In genomic region chr13:54629128-54629527, GRCm38 (mm10) we compare ENCODE assay signal across 16 mouse cellular contexts. TPM values are rescaled to one million over a fixed set of nuclear protein-coding genes. Genes with fewer than 3 reads are reported as not detected.
DNase-seq lines count a peak whose midpoint lies in the region; ATAC-seq and TF ChIP-seq lines count a peak whose summit lies in the region.
"Had no signal": no experiment of that assay in that cellular context is flagged by ENCODE, and none has a peak within 500 bp of the region (broad histone marks: within the 10 kb centered on the region; RNA-seq: fewer than 3 reads in every experiment).

No protein-coding gene starts in this region.

- H3K27ac ChIP-seq in embryonic facial prominence, embryonic 14.5 days (replicated peaks; ENCODE audit: low read depth, low read length): no peak overlapping the region
- H3K27ac ChIP-seq in embryonic facial prominence, embryonic 10.5 days (replicated peaks): no peak overlapping the region
- H3K27ac ChIP-seq in lung, postnatal 0 days (ENCODE audit: low read length): peak overlapping the region; percentile 6; the same call in 1 of the 2 replicates
- no peak overlapping the region for H3K27ac ChIP-seq in layer of hippocampus, adult 2 months
- H3K27ac ChIP-seq: hindbrain, embryonic 12.5 days; neural tube, embryonic 13.5 days had no signal

- H3K9ac ChIP-seq in embryonic facial prominence, embryonic 14.5 days (ENCODE audit: low read depth, low read length): no peak overlapping the region
- H3K9ac ChIP-seq in lung, postnatal 0 days (replicated peaks; ENCODE audit: low read depth): no peak overlapping the region
- H3K9ac ChIP-seq: hindbrain, embryonic 12.5 days had no signal

- WGBS in embryonic facial prominence, embryonic 14.5 days: 79% methylated on average over 4 of the region's 4 CpGs
- WGBS in embryonic facial prominence, embryonic 10.5 days: 90% methylated on average over 4 of the region's 4 CpGs
- 43% methylated on average over 4 of the region's 4 CpGs for WGBS in lung, postnatal 0 days

- peaks cover 12% of the 10 kb centered on the region; the same call in 1 of the 2 replicates for H3K36me3 ChIP-seq in embryonic facial prominence, embryonic 14.5 days (ENCODE audit: control insufficient read depth, insufficient read depth, low read length)
- peaks cover 61% of the 10 kb centered on the region for H3K36me3 ChIP-seq in embryonic facial prominence, embryonic 10.5 days (replicated peaks)
- H3K36me3 ChIP-seq in lung, postnatal 0 days (ENCODE audit: insufficient read depth, low read length): no peaks in the 10 kb centered on the region

- no peaks in the 10 kb centered on the region for H3K27me3 ChIP-seq in embryonic facial prominence, embryonic 14.5 days (replicated peaks; ENCODE audit: control insufficient read depth, insufficient read depth, low read length)
- H3K27me3 ChIP-seq in embryonic facial prominence, embryonic 10.5 days (replicated peaks; ENCODE audit: low read depth, poor library complexity, severe bottlenecking): no peaks in the 10 kb centered on the region
- no peaks in the 10 kb centered on the region for H3K27me3 ChIP-seq in lung, postnatal 0 days (replicated peaks; ENCODE audit: insufficient read depth, low read length)
- H3K27me3 ChIP-seq: hindbrain, embryonic 12.5 days; megakaryocyte, embryonic 14.5 days; neural tube, embryonic 13.5 days had no signal

- TF ChIP-seq EP300 in lung, postnatal 0 days (IDR thresholded peaks at IDR 0.05): peak; percentile 44; the same call in 1 of the 2 replicates

- H3K9me3 ChIP-seq in embryonic facial prominence, embryonic 14.5 days (ENCODE audit: control insufficient read depth, low read length): no peaks in the 10 kb centered on the region
- H3K9me3 ChIP-seq in embryonic facial prominence, embryonic 10.5 days: no peaks in the 10 kb centered on the region
- no peaks in the 10 kb centered on the region for H3K9me3 ChIP-seq in lung, postnatal 0 days (ENCODE audit: low read length)
- H3K9me3 ChIP-seq: hindbrain, embryonic 12.5 days; megakaryocyte, embryonic 14.5 days; neural tube, embryonic 13.5 days had no signal

- H3K4me1 ChIP-seq in embryonic facial prominence, embryonic 14.5 days (ENCODE audit: control insufficient read depth, insufficient read depth, low read length): no peaks in the 10 kb centered on the region
- no peaks in the 10 kb centered on the region for H3K4me1 ChIP-seq in embryonic facial prominence, embryonic 10.5 days
- no peaks in the 10 kb centered on the region for H3K4me1 ChIP-seq in lung, postnatal 0 days (ENCODE audit: insufficient read depth, low read depth, low read length)

- no peak for TF ChIP-seq CTCF in lung, postnatal 0 days (IDR thresholded peaks at IDR 0.05)
- no peak for TF ChIP-seq CTCF in layer of hippocampus, adult 2 months (conservative IDR thresholded peaks at IDR 0.05)

- no peak overlapping the region for H3K4me2 ChIP-seq in embryonic facial prominence, embryonic 14.5 days (ENCODE audit: low read depth, low read length)
- H3K4me2 ChIP-seq in lung, postnatal 0 days (replicated peaks; ENCODE audit: low read depth, low read length): no peak overlapping the region
- H3K4me2 ChIP-seq: hindbrain, embryonic 12.5 days; neural tube, embryonic 13.5 days had no signal

- ATAC-seq in embryonic facial prominence, embryonic 14.5 days (ENCODE audit: low read depth): peak; percentile 68; the same call in 1 of the 2 replicates
- ATAC-seq in lung, postnatal 0 days: peak; percentile 90
- ATAC-seq: forebrain, embryonic 14.5 days; intestine, embryonic 16.5 days had no signal

- no peak overlapping the region for H3K4me3 ChIP-seq in embryonic facial prominence, embryonic 14.5 days (ENCODE audit: low read depth, low read length)
- no peak overlapping the region for H3K4me3 ChIP-seq in embryonic facial prominence, embryonic 10.5 days
- H3K4me3 ChIP-seq in lung, postnatal 0 days (ENCODE audit: low read depth, low read length): no peak overlapping the region
- no peak overlapping the region for H3K4me3 ChIP-seq in layer of hippocampus, adult 2 months
- H3K4me3 ChIP-seq: hindbrain, embryonic 12.5 days; megakaryocyte, embryonic 14.5 days; neural tube, embryonic 13.5 days had no signal

- peak; percentile 57 for DNase-seq in embryonic facial prominence, embryonic 14.5 days (ENCODE audit: low spot score)
- DNase-seq in embryonic facial prominence, embryonic 10.5 days (ENCODE audit: low spot score): no peak
- peak; percentile 26 for DNase-seq in 416B (ENCODE audit: low read depth)
- peak; percentile 91 for DNase-seq in fibroblast of lung, adult 2 months (ENCODE audit: low read depth)
- peak; percentile 95 for DNase-seq in lung, postnatal 0 days (ENCODE audit: low spot score)
- no peak for DNase-seq in gastrocnemius, adult 8-10 months (ENCODE audit: low spot score in 2 of 2)
- no peak for DNase-seq in layer of hippocampus, adult 2 months (ENCODE audit: low spot score in 2 of 2)
- DNase-seq in retina, postnatal 1 day: no peak
- DNase-seq: cerebellum, adult 9-11 months; kidney, postnatal 10 days; left cerebral cortex, postnatal 4 days had no signal

RNA-seq across cellular contexts. Expression of gene Faf2, which starts 7.5 kb away (rescaled TPM):
- polyA plus RNA-seq in embryonic facial prominence, embryonic 14.5 days (2014; fragmentation: Nextera tagmentation; extraction: Ambion mirVana): 86.7 and 101 TPM in 2 replicates
- 83.4 and 86.7 TPM in 2 replicates for polyA plus RNA-seq in embryonic facial prominence, embryonic 10.5 days (2016; fragmentation: Nextera tagmentation; extraction: Ambion mirVana)
- polyA plus RNA-seq in lung, postnatal 0 days (2015; fragmentation: Nextera tagmentation; extraction: Ambion mirVana): 52.1 and 53.7 TPM in 2 replicates
- 10 to 100 TPM; 11.6 to 12.1 (median 11.9) TPM for total RNA-seq in gastrocnemius, adult 8-10 months (2022)
- 10 to 100 TPM; 54.2 to 59.8 TPM for total RNA-seq in layer of hippocampus, adult 2 months (2021)

RNA-seq across cellular contexts. Expression of gene Cltb, which starts 18.0 kb away (rescaled TPM):
- 40.2 and 48.1 TPM in 2 replicates for polyA plus RNA-seq in embryonic facial prominence, embryonic 14.5 days (2014; fragmentation: Nextera tagmentation; extraction: Ambion mirVana)
- 14.2 and 16.9 TPM in 2 replicates for polyA plus RNA-seq in embryonic facial prominence, embryonic 10.5 days (2016; fragmentation: Nextera tagmentation; extraction: Ambion mirVana)
- 104 and 118 TPM in 2 replicates for polyA plus RNA-seq in lung, postnatal 0 days (2015; fragmentation: Nextera tagmentation; extraction: Ambion mirVana)
- total RNA-seq in gastrocnemius, adult 8-10 months (2022): 100 to 1,000 TPM; 168 to 177 (median 172) TPM
- total RNA-seq in layer of hippocampus, adult 2 months (2021): 100 to 1,000 TPM; 252 to 268 TPM

RNA-seq across cellular contexts. Expression of gene Higd2a, which starts 39.1 kb away (rescaled TPM):
- polyA plus RNA-seq in embryonic facial prominence, embryonic 14.5 days (2014; fragmentation: Nextera tagmentation; extraction: Ambion mirVana): 163 and 165 TPM in 2 replicates
- polyA plus RNA-seq in embryonic facial prominence, embryonic 10.5 days (2016; fragmentation: Nextera tagmentation; extraction: Ambion mirVana): 144 and 154 TPM in 2 replicates
- polyA plus RNA-seq in lung, postnatal 0 days (2015; fragmentation: Nextera tagmentation; extraction: Ambion mirVana): 243 and 247 TPM in 2 replicates
- 100 to 1,000 TPM; 131 to 155 (median 141) TPM for total RNA-seq in gastrocnemius, adult 8-10 months (2022)
- total RNA-seq in layer of hippocampus, adult 2 months (2021): 100 to 1,000 TPM; 163 to 167 TPM

RNA-seq across cellular contexts. Expression of gene Nop16, which starts 39.2 kb away (rescaled TPM):
- polyA plus RNA-seq in embryonic facial prominence, embryonic 14.5 days (2014; fragmentation: Nextera tagmentation; extraction: Ambion mirVana): 42.7 and 51.6 TPM in 2 replicates
- polyA plus RNA-seq in embryonic facial prominence, embryonic 10.5 days (2016; fragmentation: Nextera tagmentation; extraction: Ambion mirVana): 112 and 117 TPM in 2 replicates
- 29.4 and 31.0 TPM in 2 replicates for polyA plus RNA-seq in lung, postnatal 0 days (2015; fragmentation: Nextera tagmentation; extraction: Ambion mirVana)
- total RNA-seq in gastrocnemius, adult 8-10 months (2022): 10 to 100 TPM; 14.8 to 18.9 (median 16.7) TPM
- total RNA-seq in layer of hippocampus, adult 2 months (2021): 10 to 100 TPM; 24.8 to 28.1 TPM

RNA-seq across cellular contexts. Expression of gene Arl10, which starts 54.3 kb away (rescaled TPM):
- polyA plus RNA-seq in embryonic facial prominence, embryonic 14.5 days (2014; fragmentation: Nextera tagmentation; extraction: Ambion mirVana): 18.8 and 22.1 TPM in 2 replicates
- 28.8 and 29.6 TPM in 2 replicates for polyA plus RNA-seq in embryonic facial prominence, embryonic 10.5 days (2016; fragmentation: Nextera tagmentation; extraction: Ambion mirVana)
- polyA plus RNA-seq in lung, postnatal 0 days (2015; fragmentation: Nextera tagmentation; extraction: Ambion mirVana): 19.1 and 21.4 TPM in 2 replicates
- total RNA-seq in gastrocnemius, adult 8-10 months (2022): 1 to 10 TPM in 3 of 4 experiments, under 1 TPM in 1; 0.87 to 3.5 (median 2.1) TPM
- 10 to 100 TPM; 30.5 to 34.0 TPM for total RNA-seq in layer of hippocampus, adult 2 months (2021)

Comparison
In these comparisons a context has a peak if more than half of its experiments do, and no peak if none do; other contexts are left out.
1. DNase-seq: peak in embryonic facial prominence, embryonic 14.5 days (single experiment), 416B (single experiment), fibroblast of lung, adult 2 months (single experiment) and lung, postnatal 0 days (single experiment); none in embryonic facial prominence, embryonic 10.5 days (single experiment), gastrocnemius, adult 8-10 months (0 of 2), layer of hippocampus, adult 2 months (0 of 2) and retina, postnatal 1 day (single experiment).